ENCODE assay signal across 8 mouse cellular contexts in genomic region chrX:142226542-142226941, GRCm38 (mm10). TPM values are rescaled to one million over a fixed set of nuclear protein-coding genes. Genes with fewer than 3 reads are reported as not detected.
DNase-seq lines count a peak whose midpoint lies in the region; ATAC-seq and TF ChIP-seq lines count a peak whose summit lies in the region.

TSS of gene Nxt2 (plus strand) at chrX:142226770.

- H3K36me3 ChIP-seq in heart, embryonic 10.5 days: no peaks in the 10 kb centered on the region
- no peaks in the 10 kb centered on the region for H3K36me3 ChIP-seq in ES-Bruce4 (ENCODE audit: control insufficient read depth, insufficient read depth, low read length, poor library complexity, severe bottlenecking)
- H3K36me3 ChIP-seq in forebrain, embryonic 10.5 days (replicated peaks): no peaks in the 10 kb centered on the region
- H3K36me3 ChIP-seq in neural tube, embryonic 14.5 days (ENCODE audit: control insufficient read depth, insufficient read depth, low read length): no peaks in the 10 kb centered on the region

- TF ChIP-seq POLR2A in ES-Bruce4 (IDR thresholded peaks at IDR 0.05; ENCODE audit: insufficient read depth, low read length): no peak

- no peaks in the 10 kb centered on the region for H3K9me3 ChIP-seq in heart, embryonic 10.5 days
- no peaks in the 10 kb centered on the region for H3K9me3 ChIP-seq in ES-Bruce4 (replicated peaks; ENCODE audit: control insufficient read depth, insufficient read depth, low read length, poor library complexity, severe bottlenecking)
- H3K9me3 ChIP-seq in forebrain, embryonic 10.5 days: no peaks in the 10 kb centered on the region
- H3K9me3 ChIP-seq in neural tube, embryonic 14.5 days (ENCODE audit: control insufficient read depth, low read length): no peaks in the 10 kb centered on the region

- no peak for DNase-seq in heart, embryonic 10.5 days (ENCODE audit: low spot score)
- no peak for DNase-seq in heart, postnatal 10 days
- DNase-seq in forebrain, embryonic 10.5 days (ENCODE audit: extremely low spot score, low spot score): no peak
- no peak for DNase-seq in left cerebral cortex, postnatal 4 days
- DNase-seq in urinary bladder, postnatal 4 days (ENCODE audit: low spot score in 2 of 2): no peak

- ATAC-seq in neural tube, embryonic 14.5 days (ENCODE audit: low read depth): no peak
- no peak for ATAC-seq in megakaryocyte-erythroid progenitor cell, adult 5-6 weeks (replicated peaks; ENCODE audit: low FRiP score, low TSS enrichment, poor library complexity, severe bottlenecking)

- no peak within 1 kb of the TSS for H3K27ac ChIP-seq in heart, embryonic 10.5 days
- no peak within 1 kb of the TSS; the same call in 1 of the 2 replicates for H3K27ac ChIP-seq in ES-Bruce4 (ENCODE audit: insufficient read depth, low read length)
- peak within 1 kb of the TSS; percentile 87 for H3K27ac ChIP-seq in forebrain, embryonic 10.5 days
- H3K27ac ChIP-seq in neural tube, embryonic 14.5 days (ENCODE audit: low read depth, low read length): no peak within 1 kb of the TSS

- no peaks in the 10 kb centered on the region for H3K27me3 ChIP-seq in heart, embryonic 10.5 days (ENCODE audit: insufficient read depth, poor library complexity, severe bottlenecking)
- peaks cover 1% of the 10 kb centered on the region; the same call in 1 of the 2 replicates for H3K27me3 ChIP-seq in ES-Bruce4 (ENCODE audit: control insufficient read depth, insufficient read depth, low read length, poor library complexity, severe bottlenecking)
- peaks cover 15% of the 10 kb centered on the region for H3K27me3 ChIP-seq in forebrain, embryonic 10.5 days (ENCODE audit: poor library complexity, severe bottlenecking)
- no peaks in the 10 kb centered on the region for H3K27me3 ChIP-seq in neural tube, embryonic 14.5 days (ENCODE audit: control insufficient read depth, insufficient read depth, low read length)

- no peak for TF ChIP-seq EP300 in ES-Bruce4 (IDR thresholded peaks at IDR 0.05; ENCODE audit: insufficient read depth, low read depth, low read length)

- H3K9ac ChIP-seq in ES-Bruce4 (ENCODE audit: low read depth, poor library complexity, severe bottlenecking): peak within 1 kb of the TSS; percentile 45; the same call in 1 of the 2 replicates
- no peak within 1 kb of the TSS for H3K9ac ChIP-seq in neural tube, embryonic 14.5 days (replicated peaks; ENCODE audit: low read depth, low read length)

- intact Hi-C loops in heart, postnatal 10 days (cut with DNase I): no loop called here
- intact Hi-C loops in left cerebral cortex, postnatal 4 days (cut with DNase I): no loop called here

- H3K4me2 ChIP-seq in neural tube, embryonic 14.5 days (ENCODE audit: low read depth, low read length): peak within 1 kb of the TSS; percentile 38

- H3K4me1 ChIP-seq in heart, embryonic 10.5 days: no peaks in the 10 kb centered on the region
- H3K4me1 ChIP-seq in ES-Bruce4 (ENCODE audit: control insufficient read depth, insufficient read depth, low read length): no peaks in the 10 kb centered on the region
- H3K4me1 ChIP-seq in forebrain, embryonic 10.5 days: no peaks in the 10 kb centered on the region
- no peaks in the 10 kb centered on the region for H3K4me1 ChIP-seq in neural tube, embryonic 14.5 days (ENCODE audit: control insufficient read depth, insufficient read depth, low read length)

- H3K4me3 ChIP-seq in heart, embryonic 10.5 days: peak within 1 kb of the TSS; percentile 62
- H3K4me3 ChIP-seq in ES-Bruce4 (ENCODE audit: low read depth, low read length): peak within 1 kb of the TSS; percentile 39
- H3K4me3 ChIP-seq in forebrain, embryonic 10.5 days: peak within 1 kb of the TSS; percentile 59
- H3K4me3 ChIP-seq in neural tube, embryonic 14.5 days (ENCODE audit: low read depth, low read length): peak within 1 kb of the TSS; percentile 43; the same call in 1 of the 2 replicates

- TF ChIP-seq CTCF in ES-Bruce4 (IDR thresholded peaks at IDR 0.05; ENCODE audit: low read depth, low read length): no peak

- 86% methylated on average over 14 of the region's 14 CpGs for WGBS in heart, embryonic 10.5 days
- 90% methylated on average over 14 of the region's 14 CpGs for WGBS in forebrain, embryonic 10.5 days
- WGBS in neural tube, embryonic 14.5 days: 86% methylated on average over 14 of the region's 14 CpGs

RNA-seq across cellular contexts. Expression of gene Nxt2, which starts in this region (rescaled TPM):
- 9.2 and 10.9 TPM in 2 replicates for polyA plus RNA-seq in heart, embryonic 10.5 days (2016; fragmentation: Nextera tagmentation; extraction: Ambion mirVana)
- total RNA-seq in heart, postnatal 10 days (2021): 1 to 10 TPM; 5.9 to 6.0 TPM
- polyA plus RNA-seq in ES-Bruce4 (2011; ENCODE audit: insufficient read depth, insufficient read length, low read depth, missing spikeins): 12.8 and 13.2 TPM in 2 replicates
- 7.9 and 8.6 TPM in 2 replicates for polyA plus RNA-seq in forebrain, embryonic 10.5 days (2016; fragmentation: Nextera tagmentation; extraction: Ambion mirVana)
- total RNA-seq in left cerebral cortex, postnatal 4 days (2021): 10 to 100 TPM; 11.4 to 12.4 TPM
- 20.9 and 26.1 TPM in 2 replicates for polyA plus RNA-seq in neural tube, embryonic 14.5 days (2014; fragmentation: Nextera tagmentation; extraction: Ambion mirVana)
- 3.9 and 7.3 TPM in 2 replicates for total RNA-seq in megakaryocyte-erythroid progenitor cell, adult 5-6 weeks (2014; fragmentation: Nextera tagmentation)
- 10.6 and 15.8 TPM in 2 replicates for total RNA-seq in megakaryocyte-erythroid progenitor cell, adult 5-6 weeks (2017)
